Mouse (Mus musculus) brain, embryonic 14.5 days (tissue): Measurements from ENCODE around the gene Zc3h10. TPM values are rescaled to one million over a fixed set of nuclear protein-coding genes. Genes with fewer than 3 reads are reported as not detected.
A peak's percentile ranks its signal among the peaks of the same experiment; 100 is the strongest.
"Not testable (repeated sequence)": the region's sequence is repeated elsewhere in the genome, so short reads cannot be mapped to it uniquely, and the experiment has no call there.

Experiments
- DNase-seq: peaks from one replicate; pipeline ENCODE4 v3.0.0-alpha.2; 2011; ENCODE audit warnings: low read depth
- CTCF ChIP-seq: fragments of 200-500 bp; IDR thresholded peaks from 2 replicates; pipeline ENCODE4 v1.5.1; 2012; ENCODE audit warnings: inconsistent platforms, mild to moderate bottlenecking, moderate library complexity, borderline replicate concordance; ENCODE audit not compliant: insufficient read depth, insufficient read length; ENCODE audit errors: extremely low read depth
- POLR2A ChIP-seq: fragments of 200-500 bp; IDR thresholded peaks from 2 replicates; pipeline ENCODE4 v1.6.1; 2012; ENCODE audit warnings: mild to moderate bottlenecking, inconsistent platforms, borderline replicate concordance; ENCODE audit not compliant: poor library complexity, insufficient read depth, insufficient read length, severe bottlenecking; ENCODE audit errors: extremely low read depth
- polyA plus RNA-seq: library from polyadenylated mRNA; depleted of rRNA; stranded (reverse); fragments of >200 nt; gene quantifications from 2 replicates; pipeline ENCODE4 v1.2.3, GENCODE M21; 2012

The Zc3h10 gene
- polyA plus RNA-seq, 1 experiment = 19.3 TPM

DNA sequence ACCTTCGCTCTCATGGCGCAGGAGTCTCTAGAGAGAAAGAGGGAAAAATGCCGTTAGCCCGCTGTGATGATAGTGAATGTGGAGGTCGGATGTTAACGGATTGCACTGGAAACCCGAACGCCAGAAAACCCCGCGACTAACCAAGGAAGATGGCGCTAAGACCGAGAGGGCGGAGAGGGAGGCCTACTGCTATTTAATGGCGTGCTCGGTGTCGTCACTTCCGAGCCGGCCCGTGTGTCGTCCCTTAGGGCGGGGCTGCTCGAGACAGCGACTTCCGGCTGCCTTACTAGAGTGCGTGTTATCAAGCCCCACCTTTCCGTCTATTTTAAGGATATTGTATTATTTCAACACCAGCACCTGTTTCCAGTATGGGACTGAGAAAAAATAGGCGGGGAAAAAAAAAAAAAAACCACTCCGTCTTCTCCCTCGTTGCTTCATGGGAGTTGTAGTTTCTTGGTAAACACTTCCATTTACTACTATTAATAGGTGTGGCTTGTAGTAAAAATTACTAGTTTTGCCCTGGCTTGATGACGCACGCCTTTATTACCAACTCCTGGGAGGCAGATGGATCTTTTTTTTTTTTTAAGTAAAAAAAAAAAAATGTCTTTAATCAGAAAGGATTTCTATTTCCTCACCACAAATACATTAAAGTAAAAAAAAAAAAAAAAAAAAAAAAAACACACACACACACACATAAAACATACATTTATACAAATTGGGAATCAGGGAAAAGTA is 1.5 kb upstream of the Zc3h10 start, which contains the start of gene Rpl41:
Gene Rpl41, minus strand, starts transcription at position 359 of the 735 bp plus-strand sequence.
- TF ChIP-seq CTCF = no peak
- TF ChIP-seq POLR2A = peak; percentile 75; the same call in 1 of the 2 replicates
- peak; percentile 99 for DNase-seq

GRCm38 (mm10) chr10:128548051-128548791 is 647 bp upstream of the Zc3h10 start:
- DNase-seq = not testable (repeated sequence)

- TF ChIP-seq POLR2A (no peak), CTCF (no peak)
- no peak for DNase-seq
Observed at GRCm38 (mm10) chr10:128546787-128547186, 787 bp downstream of the Zc3h10 start.

- TF ChIP-seq CTCF = peak; percentile 51; the same call in 1 of the 2 replicates
- TF ChIP-seq POLR2A = no peak
- peak; percentile 78 for DNase-seq
Observed at GRCm38 (mm10) chr10:128546361-128546760, 1.2 kb downstream of the Zc3h10 start.

DNA sequence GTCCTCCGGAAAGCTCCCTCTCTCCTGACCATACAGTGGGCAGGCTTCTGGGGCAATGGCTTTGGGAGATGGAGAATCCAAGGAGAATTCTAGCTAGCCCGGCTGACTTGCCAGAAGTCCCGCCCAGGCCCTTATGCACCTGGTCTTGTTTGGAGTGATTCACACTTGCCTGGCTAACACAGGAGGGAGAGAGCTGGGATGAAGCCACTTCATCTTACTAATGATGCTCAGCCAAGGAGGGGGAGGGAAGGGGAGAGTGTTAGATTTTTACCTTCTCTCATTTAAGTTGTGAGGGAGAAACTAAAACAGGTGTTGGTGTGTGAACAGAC is 2.0 kb downstream of the Zc3h10 start:
- no peak for TF ChIP-seq CTCF
- no peak for TF ChIP-seq POLR2A
- DNase-seq = no peak

DNA sequence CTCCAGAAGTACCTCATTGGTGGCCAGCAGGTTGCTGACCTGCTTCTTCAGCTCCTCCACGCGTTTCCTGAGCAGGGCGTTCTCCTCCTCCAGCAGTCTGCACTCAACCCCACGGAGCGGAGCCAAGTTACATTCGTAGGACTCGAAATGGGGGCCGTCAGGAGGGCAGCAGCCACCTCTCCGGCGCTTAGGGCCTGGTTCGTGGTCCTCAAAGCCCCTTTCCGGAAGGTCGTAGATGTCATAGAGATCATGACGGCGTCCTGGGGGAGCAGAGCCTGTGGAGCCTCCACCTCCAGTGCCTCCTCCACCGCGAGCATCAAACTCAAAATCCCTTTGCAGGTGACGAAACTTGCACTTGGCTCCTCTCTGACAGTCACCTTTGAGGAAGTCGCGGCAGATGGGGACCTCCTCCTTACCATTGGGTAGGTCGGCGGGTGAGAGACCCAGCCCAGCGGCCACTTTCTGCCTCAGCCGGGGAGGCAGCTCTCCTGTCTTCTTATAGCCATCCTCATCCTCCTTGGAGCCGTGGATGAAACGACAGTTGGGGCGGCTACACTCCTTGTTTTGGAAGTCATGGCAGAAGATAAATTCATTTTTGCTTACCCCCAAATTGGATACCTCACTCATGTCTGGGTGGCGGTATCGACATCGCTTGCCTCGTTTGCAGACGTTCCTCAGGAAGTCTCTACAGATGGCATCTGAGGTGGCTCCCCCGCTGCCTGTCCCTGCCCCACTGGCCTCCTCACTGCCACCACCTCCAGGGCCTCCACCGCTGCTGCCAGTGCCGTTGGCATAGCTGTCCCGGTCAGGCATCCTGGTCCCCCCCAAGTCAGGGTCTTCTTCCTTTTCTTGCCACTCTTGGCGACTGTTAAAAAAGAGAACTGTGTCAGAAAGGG is 2.7 kb downstream of the Zc3h10 start:
- TF ChIP-seq POLR2A = no peak
- TF ChIP-seq CTCF = no peak

DNA sequence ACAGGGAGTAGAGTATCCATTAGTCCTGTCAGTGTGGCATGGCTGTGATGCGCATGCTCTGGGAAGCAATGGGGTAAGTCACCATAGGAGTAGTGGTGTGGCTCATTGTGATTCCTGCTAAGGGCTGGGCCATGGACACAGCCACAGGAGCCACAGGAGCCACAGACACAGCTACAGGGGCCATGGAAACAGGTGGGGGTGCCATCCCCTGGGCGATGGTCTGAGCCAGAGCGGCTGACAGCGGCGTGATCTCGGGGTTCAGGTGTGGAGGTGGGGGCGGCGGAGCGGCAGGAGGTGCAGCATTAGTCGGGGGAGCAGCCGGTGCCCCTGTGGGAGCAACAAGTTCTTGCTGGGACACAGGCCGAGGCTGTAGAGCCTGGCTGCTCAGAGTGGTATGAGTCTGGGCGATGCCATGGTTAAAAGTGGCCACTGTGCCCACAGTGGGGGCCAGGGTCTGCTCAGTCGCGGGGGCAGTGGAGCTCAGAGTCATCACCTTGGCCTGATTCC is 3.4 kb downstream of the Zc3h10 start:
- TF ChIP-seq POLR2A (no peak), CTCF (no peak)
- DNase-seq = no peak

More for the DNA sequence above, 2.7 kb downstream of the Zc3h10 start:
- no peak for DNase-seq

GRCm38 (mm10) chr10:128543100-128543499 is 4.5 kb downstream of the Zc3h10 start:
- TF ChIP-seq POLR2A (no peak), CTCF (no peak)

DNA sequence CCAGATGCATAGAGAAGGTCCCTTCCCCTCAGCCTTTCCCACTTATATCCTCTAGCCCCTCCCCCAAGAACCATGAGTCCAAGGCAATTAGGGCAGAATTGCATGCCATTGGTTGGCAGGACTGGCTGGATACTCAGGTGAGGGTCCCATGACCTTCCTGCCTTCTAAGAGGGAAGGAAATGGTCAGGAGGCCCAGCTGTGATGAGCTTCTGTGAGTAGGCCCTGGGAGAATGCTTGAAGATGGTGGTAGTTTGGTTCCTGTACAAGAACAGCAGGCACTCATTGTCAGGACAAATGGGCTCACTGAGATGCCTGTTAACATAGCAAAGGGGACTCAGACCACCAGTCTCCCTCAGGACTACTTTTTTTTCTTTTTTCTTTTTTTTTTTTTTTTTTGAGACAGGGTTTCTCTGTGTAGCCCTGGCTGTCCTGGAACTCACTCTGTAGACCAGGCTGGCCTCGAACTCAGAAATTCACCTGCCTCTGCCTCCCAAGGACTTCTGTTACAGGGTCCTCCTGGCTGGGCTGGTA is 9.2 kb downstream of the Zc3h10 start:
- DNase-seq = no peak
- no peak for TF ChIP-seq POLR2A
- TF ChIP-seq CTCF = no peak

More at GRCm38 (mm10) chr10:128543100-128543499, 4.5 kb downstream of the Zc3h10 start:
- DNase-seq = no peak

GRCm38 (mm10) chr10:128536266-128536940 is 11.2 kb downstream of the Zc3h10 start:
- TF ChIP-seq POLR2A (no peak), CTCF (peak; percentile 89)
- peak; percentile 91 for DNase-seq
